Mouse (Mus musculus) thymus, postnatal 36 days (tissue): ENCODE data around the gene Oosp2.
A peak's percentile ranks its signal among the peaks of the same experiment; 100 is the strongest.

Experiments used
- DNase-seq, 2 experiments: peaks; one replicate each; pipeline ENCODE4 v3.0.0; 2022; ENCODE audit warnings: mixed read lengths in 2 of 2

Oosp2 gene

GRCm38 (mm10) chr19:11660459-11660858 lies at the start of gene Oosp2:
Gene Oosp2, minus strand, starts transcription at chr19:11660559.
- DNase-seq: no peak

- no peak for DNase-seq
These were observed 38.0 kb upstream of the Oosp2 start for GRCm38 (mm10) chr19:11698342-11698741.

DNA sequence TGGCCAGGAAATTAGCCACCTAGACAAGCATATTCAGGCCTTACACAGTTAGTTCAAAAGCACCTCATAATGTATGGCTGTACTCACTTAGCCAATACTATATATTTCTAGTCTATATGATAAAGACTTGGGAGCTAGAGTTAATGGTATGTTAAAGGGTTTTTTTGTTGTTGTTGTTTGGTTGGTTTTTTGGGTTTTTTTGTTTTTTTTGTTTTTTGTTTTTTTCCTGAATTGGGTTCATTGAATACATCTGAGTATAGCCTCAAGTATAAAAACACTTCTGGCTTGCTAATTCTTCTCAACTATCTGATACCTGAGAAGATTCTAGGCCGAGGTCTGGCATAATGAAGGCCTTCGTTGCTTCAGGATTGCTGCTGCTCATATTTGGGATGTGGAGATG lies 36.4 kb upstream of the Oosp2 start, which contains the start of gene Oosp3:
Oosp3 (plus strand) TSS at position 301 of the 400 bp plus-strand sequence.
- no peak for DNase-seq

- DNase-seq: no peak
These were observed 31.1 kb upstream of the Oosp2 start for GRCm38 (mm10) chr19:11691454-11691853.

DNA sequence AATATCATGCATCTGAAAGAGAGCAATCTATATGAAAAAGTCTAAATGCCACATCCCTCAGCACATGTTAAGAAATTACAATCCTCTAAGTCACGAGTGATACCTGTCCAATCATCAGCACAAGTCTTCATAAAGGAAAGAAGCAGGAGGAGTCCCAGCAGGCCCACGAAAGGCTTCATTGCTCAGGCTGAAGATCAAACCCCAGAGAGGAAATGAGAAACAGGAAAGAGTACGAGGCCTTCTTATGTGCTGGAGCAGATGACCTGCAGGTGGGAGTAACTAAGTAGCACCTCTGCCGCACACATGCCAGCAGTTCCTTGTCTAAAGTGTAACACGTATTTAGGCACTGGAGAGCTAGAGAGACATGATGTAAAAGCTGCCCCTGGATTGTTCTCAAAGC lies 30.5 kb upstream of the Oosp2 start, which contains the start of gene Oosp1:
Oosp1 (minus strand) TSS at position 312 of the 400 bp plus-strand sequence.
- DNase-seq: peak in 1 of 2 experiments; percentile 2

- DNase-seq: no peak
These were observed 1.2 kb upstream of the Oosp2 start for GRCm38 (mm10) chr19:11661562-11661961.

GRCm38 (mm10) chr19:11659142-11659541 lies 1.2 kb downstream of the Oosp2 start:
- DNase-seq: no peak

- no peak for DNase-seq
These were observed 10.8 kb downstream of the Oosp2 start for GRCm38 (mm10) chr19:11649564-11649963.

DNA sequence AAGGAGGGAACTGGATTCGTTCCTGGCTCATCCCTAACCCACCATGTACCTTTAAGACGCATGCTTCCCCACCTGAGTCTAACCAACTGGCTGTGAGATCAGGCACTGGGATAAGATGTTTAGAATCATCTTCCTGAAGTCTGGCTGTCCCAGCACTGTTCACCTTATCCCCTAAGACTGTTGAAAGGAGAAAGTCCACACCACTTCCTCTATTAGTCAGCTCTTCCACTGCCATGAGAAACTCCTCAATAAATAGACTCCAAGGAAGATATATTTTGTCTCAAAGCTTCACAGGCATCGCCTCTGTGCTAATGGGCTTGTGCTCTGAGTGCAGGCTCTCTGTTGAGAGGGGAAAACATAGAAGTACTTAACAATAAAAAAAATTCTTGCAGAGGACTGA lies 14.2 kb downstream of the Oosp2 start:
- no peak for DNase-seq

DNA sequence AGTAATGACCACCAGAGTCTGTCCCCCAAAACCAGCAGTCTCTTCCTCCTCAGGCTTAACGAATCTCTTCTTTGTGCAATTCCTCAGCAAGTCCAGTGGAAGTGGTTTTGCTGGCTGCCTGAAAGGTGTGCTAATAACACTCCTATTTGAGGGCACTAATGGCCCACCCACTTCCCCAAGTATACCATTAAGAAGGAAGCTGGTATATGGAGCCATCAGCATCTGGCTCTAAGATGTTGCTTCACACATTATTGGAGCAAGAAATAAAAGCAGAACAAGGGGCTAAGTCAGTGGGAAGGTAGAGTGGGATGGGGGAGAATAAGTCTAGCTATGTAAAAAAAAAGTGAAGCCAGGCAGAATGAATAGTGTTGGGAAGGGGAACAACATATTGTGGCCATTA lies 19.6 kb downstream of the Oosp2 start, which contains the start of gene Ms4a3:
Ms4a3 (minus strand) TSS at position 120 of the 400 bp plus-strand sequence.
- DNase-seq: no peak

DNA sequence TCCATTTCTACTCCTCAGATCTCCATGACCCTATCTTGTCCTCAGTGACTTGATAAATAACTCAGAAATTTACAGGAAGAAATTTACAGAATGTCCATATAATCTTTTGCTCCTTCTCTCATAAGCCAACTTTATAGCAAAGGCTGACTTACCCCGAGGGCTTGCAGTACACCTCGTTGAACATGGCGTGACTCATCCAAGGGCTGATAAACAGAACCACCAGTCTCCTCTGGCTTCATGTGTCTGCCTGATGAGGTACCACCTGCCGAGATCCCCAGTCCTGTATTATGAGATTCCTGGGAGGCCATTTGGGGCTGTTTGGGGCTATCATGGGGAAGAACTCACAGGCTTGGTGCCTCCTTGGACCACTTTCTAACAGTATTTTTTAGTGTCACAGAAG lies 21.3 kb downstream of the Oosp2 start:
- DNase-seq: no peak

- no peak for DNase-seq
These were observed 24.8 kb downstream of the Oosp2 start for GRCm38 (mm10) chr19:11635572-11635971.

DNA sequence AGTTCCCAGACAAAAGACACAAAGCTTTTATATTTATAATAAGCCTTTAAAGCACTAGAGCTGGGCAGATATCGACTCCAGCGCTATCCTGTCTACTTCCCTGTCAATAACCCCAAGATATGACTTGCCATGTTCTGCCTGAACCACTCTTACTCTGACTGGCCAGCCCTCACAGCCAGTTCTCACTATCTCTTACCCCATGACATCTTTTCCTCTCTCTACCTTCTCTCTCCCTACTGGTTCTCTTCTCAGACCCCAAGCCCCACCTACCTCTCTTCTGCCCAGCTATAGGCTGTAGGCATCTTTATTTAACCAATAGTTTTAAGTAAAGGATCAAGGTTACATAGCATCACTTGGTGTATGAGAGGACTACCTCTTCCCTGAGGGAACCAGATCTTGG lies 26.0 kb downstream of the Oosp2 start:
- DNase-seq: no peak

DNA sequence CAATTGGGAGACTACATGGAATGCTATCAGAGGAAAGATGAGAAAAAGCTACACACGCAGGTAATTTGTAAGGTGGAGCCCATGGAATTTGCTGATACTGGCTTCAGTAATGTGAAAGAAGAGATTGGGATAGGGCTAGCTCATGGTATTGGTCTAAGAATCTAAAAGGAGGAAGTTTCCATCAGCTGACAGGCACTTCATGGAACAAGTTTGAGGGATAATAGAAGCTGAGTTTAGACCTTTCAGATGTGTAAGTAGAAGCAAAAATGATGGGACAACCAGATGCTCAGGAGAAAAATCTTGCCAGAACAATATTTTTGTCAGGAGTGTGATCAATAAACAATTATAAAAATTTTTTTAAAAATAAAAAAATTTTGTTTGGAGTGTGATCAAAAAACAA lies 26.6 kb downstream of the Oosp2 start:
- DNase-seq: no peak

DNA sequence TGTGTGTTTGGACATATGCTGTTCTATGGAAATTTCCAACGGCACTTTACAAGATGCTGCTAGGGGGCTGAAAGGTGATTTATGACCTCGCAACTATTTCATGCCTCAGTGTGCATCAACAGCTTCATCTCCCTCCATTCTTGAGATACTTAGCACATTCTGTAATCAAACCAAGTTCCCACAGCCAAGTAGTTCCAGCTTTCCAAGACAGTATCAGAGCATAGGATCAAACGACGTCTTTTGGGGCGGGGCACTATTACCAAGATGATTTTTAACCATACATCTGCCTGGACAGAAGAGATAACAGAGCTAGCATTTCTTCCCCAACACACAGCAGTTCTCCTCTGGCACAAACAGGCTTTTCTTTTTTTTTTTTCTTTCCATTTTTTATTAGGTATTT lies 35.1 kb downstream of the Oosp2 start:
- no peak for DNase-seq

- no peak for DNase-seq
These were observed 35.6 kb downstream of the Oosp2 start for GRCm38 (mm10) chr19:11624800-11625199.

- DNase-seq: no peak
These were observed 36.8 kb downstream of the Oosp2 start, which contains the start of gene Ms4a2 for GRCm38 (mm10) chr19:11623551-11623950. Gene Ms4a2, minus strand, starts transcription at chr19:11623719.

GRCm38 (mm10) chr19:11617983-11618382 lies 42.4 kb downstream of the Oosp2 start:
- no peak for DNase-seq

DNA sequence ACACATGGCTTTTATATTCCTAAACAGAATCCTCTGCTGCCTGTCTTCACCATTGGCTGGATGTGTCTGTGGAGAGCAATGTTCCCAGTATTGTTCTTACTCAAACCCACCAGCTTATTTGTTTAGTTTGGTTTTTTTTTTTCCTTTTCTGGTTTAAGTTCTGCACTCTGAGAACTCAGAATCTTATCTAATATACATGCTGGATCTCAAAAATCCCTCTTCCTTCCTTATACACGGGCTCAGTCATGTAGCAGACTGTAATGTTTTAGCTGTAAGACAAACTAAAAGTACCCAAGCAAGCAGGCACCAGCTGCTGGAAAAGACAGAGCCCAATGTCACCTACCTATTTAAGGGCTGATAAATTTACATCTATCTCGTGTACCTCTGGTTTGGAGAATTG lies 45.6 kb downstream of the Oosp2 start:
- no peak for DNase-seq

- DNase-seq: no peak
These were observed 46.4 kb downstream of the Oosp2 start for GRCm38 (mm10) chr19:11613776-11614443.

- no peak for DNase-seq
These were observed 47.3 kb downstream of the Oosp2 start for GRCm38 (mm10) chr19:11613084-11613483.

DNA sequence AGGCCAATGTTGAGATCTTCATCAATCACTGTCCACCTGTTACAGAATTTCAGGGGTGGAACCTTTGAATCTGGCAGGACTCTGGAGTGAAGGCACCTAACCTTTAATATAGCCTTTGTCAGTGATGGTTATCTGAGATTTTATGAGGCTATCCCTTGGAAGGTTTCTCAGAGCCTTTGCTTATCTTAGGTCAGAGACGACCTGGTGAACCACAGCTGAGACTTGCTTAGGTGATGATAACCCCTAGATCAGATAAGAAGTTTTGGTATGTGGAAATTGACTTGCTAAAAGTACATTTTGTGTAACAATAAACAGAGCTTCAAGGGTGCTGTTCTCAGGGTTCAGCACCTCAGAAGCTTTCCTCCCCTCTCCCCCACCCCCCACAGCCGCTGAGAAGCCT lies 48.1 kb downstream of the Oosp2 start:
- DNase-seq: no peak

GRCm38 (mm10) chr19:11611541-11611945 lies 48.8 kb downstream of the Oosp2 start:
- peak in 1 of 2 experiments; percentile 16 for DNase-seq

DNA sequence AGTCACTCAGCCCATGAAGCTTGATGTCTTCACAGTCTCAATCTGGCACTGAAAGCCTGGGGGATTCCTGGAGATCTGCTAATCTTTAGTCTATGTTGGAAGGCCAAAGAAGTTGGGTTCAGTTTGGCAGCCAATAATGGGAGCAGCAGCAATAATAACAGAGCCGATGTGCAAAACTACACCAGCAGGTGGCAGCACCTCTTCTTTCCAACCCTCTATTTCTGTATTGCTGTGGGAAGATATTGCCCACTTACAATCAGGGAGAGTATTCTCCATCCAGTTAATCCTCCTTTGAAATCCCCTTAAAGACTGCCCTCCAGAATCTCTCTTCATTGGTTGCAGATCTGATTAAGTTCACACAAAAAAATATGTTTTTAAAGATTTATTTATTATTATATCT lies 52.2 kb downstream of the Oosp2 start:
- DNase-seq: peak; percentile 20 to 47

GRCm38 (mm10) chr19:11604603-11605002 lies 55.8 kb downstream of the Oosp2 start, which contains the start of gene Ms4a6d:
Gene Ms4a6d, minus strand, starts transcription at chr19:11604849.
- no peak for DNase-seq
